Mouse (Mus musculus) hindbrain, embryonic 15.5 days (tissue): Measurements from ENCODE around the gene Tfb1m. TPM values are rescaled to one million over a fixed set of nuclear protein-coding genes. Genes with fewer than 3 reads are reported as not detected.

Source experiments
- ATAC-seq: fragments of 200-750 bp; cut with Nextera tagmentation; 2 replicates; pipeline ENCODE4 v1.8.0; 2017; ENCODE audit warnings: low read depth, moderate number of reproducible peaks, moderate TSS enrichment; ENCODE audit not compliant: low FRiP score
- H3K27ac ChIP-seq: fragments of 300-500 bp; sonication (generic); replicated peaks from 2 replicates; pipeline ENCODE4 v1.5.1; 2015; ENCODE audit warnings: mild to moderate bottlenecking, inconsistent platforms
- H3K27me3 ChIP-seq: fragments of 300-500 bp; sonication (generic); 2 replicates; pipeline ENCODE4 v1.6.1; 2015; ENCODE audit warnings: control low read depth, inconsistent platforms
- H3K36me3 ChIP-seq: fragments of 300-500 bp; sonication (generic); 2 replicates; pipeline ENCODE4 v1.6.1; 2015; ENCODE audit warnings: control low read depth, inconsistent platforms
- H3K4me1 ChIP-seq: fragments of 300-500 bp; sonication (generic); replicated peaks from 2 replicates; pipeline ENCODE4 v1.6.1; 2015; ENCODE audit warnings: control low read depth, inconsistent platforms
- H3K4me2 ChIP-seq: fragments of 300-500 bp; sonication (generic); 2 replicates; pipeline ENCODE4 v1.6.1; 2015; ENCODE audit warnings: moderate library complexity, mild to moderate bottlenecking, inconsistent platforms
- H3K4me3 ChIP-seq: fragments of 300-500 bp; sonication (generic); 2 replicates; pipeline ENCODE4 v1.5.1; 2015; ENCODE audit warnings: mild to moderate bottlenecking, inconsistent platforms
- H3K9ac ChIP-seq: fragments of 300-500 bp; sonication (generic); 2 replicates; pipeline ENCODE4 v1.6.1; 2015; ENCODE audit warnings: inconsistent platforms
- H3K9me3 ChIP-seq: fragments of 300-500 bp; sonication (generic); 2 replicates; pipeline ENCODE4 v1.6.1; 2016; ENCODE audit warnings: control low read depth, inconsistent platforms
- WGBS: fragments of 180-500 bp; shearing (Covaris S2); methylation state at CpG from one replicate; pipeline ENCODE4 v1.1.7; 2015; 5-methylcytosine and 5-hydroxymethylcytosine counted together
- polyA plus RNA-seq: library from polyadenylated mRNA; unstranded; fragments of >200 nt; fragmentation: Nextera tagmentation; extraction: Ambion mirVana; gene quantifications from 2 replicates; pipeline ENCODE4 v1.2.1, GENCODE M21; 2015

Tfb1m gene
- 13.8 and 14.6 TPM in 2 replicates for polyA plus RNA-seq

GRCm38 (mm10) chr17:3557331-3558311 is at the start of gene Tfb1m:
TSS of gene Tfb1m (minus strand) at chr17:3557781.
- no peaks in the 10 kb centered on the region for H3K9me3 ChIP-seq
- peaks cover 16% of the 10 kb centered on the region for H3K4me1 ChIP-seq
- H3K27ac ChIP-seq = peak within 1 kb of the TSS; percentile 93
- peak within 1 kb of the TSS; percentile 55 for H3K9ac ChIP-seq
- 1% methylated on average over 60 of the region's 60 CpGs for WGBS
- H3K36me3 ChIP-seq = no peaks in the 10 kb centered on the region
- peak within 1 kb of the TSS; percentile 73 for H3K4me2 ChIP-seq
- H3K27me3 ChIP-seq = no peaks in the 10 kb centered on the region
- peak within 1 kb of the TSS; percentile 70 for H3K4me3 ChIP-seq
- ATAC-seq = peak; percentile 100

GRCm38 (mm10) chr17:3602954-3603672 is 45.5 kb upstream of the Tfb1m start:
- Histone ChIP-seq H3K36me3 (no peaks in the 10 kb centered on the region), H3K27ac (no peak overlapping the region), H3K4me2 (no peak overlapping the region), H3K9me3 (no peaks in the 10 kb centered on the region), H3K27me3 (no peaks in the 10 kb centered on the region), H3K4me1 (no peaks in the 10 kb centered on the region; the same call in 1 of the 2 replicates), H3K4me3 (no peak overlapping the region), H3K9ac (no peak overlapping the region)
- no peak for ATAC-seq
- WGBS = 87% methylated on average over 6 of the region's 6 CpGs

GRCm38 (mm10) chr17:3598393-3598792 is 40.8 kb upstream of the Tfb1m start:
- Histone ChIP-seq H3K27ac (no peak overlapping the region), H3K4me1 (no peaks in the 10 kb centered on the region; the same call in 1 of the 2 replicates), H3K9ac (no peak overlapping the region), H3K4me3 (no peak overlapping the region), H3K36me3 (no peaks in the 10 kb centered on the region), H3K4me2 (no peak overlapping the region), H3K27me3 (no peaks in the 10 kb centered on the region), H3K9me3 (no peaks in the 10 kb centered on the region)
- 69% methylated on average over 1 of the region's 1 CpGs for WGBS
- no peak for ATAC-seq

- H3K4me3 ChIP-seq = no peak overlapping the region
- no peaks in the 10 kb centered on the region; the same call in 1 of the 2 replicates for H3K4me1 ChIP-seq
- H3K36me3 ChIP-seq = no peaks in the 10 kb centered on the region
- H3K9ac ChIP-seq = no peak overlapping the region
- no peak overlapping the region for H3K27ac ChIP-seq
- no peak overlapping the region for H3K4me2 ChIP-seq
- ATAC-seq = no peak
- H3K9me3 ChIP-seq = no peaks in the 10 kb centered on the region
- 68% methylated on average over 1 of the region's 1 CpGs for WGBS
- no peaks in the 10 kb centered on the region for H3K27me3 ChIP-seq
Measured at GRCm38 (mm10) chr17:3597866-3598265, 40.3 kb upstream of the Tfb1m start.

GRCm38 (mm10) chr17:3597130-3597529 is 39.5 kb upstream of the Tfb1m start:
- Histone ChIP-seq H3K4me2 (no peak overlapping the region), H3K9me3 (no peaks in the 10 kb centered on the region), H3K9ac (no peak overlapping the region), H3K4me3 (no peak overlapping the region), H3K36me3 (no peaks in the 10 kb centered on the region), H3K4me1 (no peaks in the 10 kb centered on the region; the same call in 1 of the 2 replicates), H3K27ac (no peak overlapping the region), H3K27me3 (no peaks in the 10 kb centered on the region)
- 68% methylated on average over 1 of the region's 1 CpGs for WGBS
- no peak for ATAC-seq

- H3K9me3 ChIP-seq = no peaks in the 10 kb centered on the region
- H3K27ac ChIP-seq = no peak overlapping the region
- no peak overlapping the region for H3K9ac ChIP-seq
- H3K4me1 ChIP-seq = 0 out of 2 replicates have a peak, but pooled peaks cover 6% of the 10 kb centered on the region
- no peaks in the 10 kb centered on the region for H3K27me3 ChIP-seq
- H3K4me3 ChIP-seq = no peak overlapping the region
- ATAC-seq = no peak
- H3K36me3 ChIP-seq = no peaks in the 10 kb centered on the region
- WGBS = 4% methylated on average over 12 of the region's 12 CpGs
- H3K4me2 ChIP-seq = peak overlapping the region; percentile 32
Measured at GRCm38 (mm10) chr17:3570876-3571275, 13.3 kb upstream of the Tfb1m start.

- WGBS = 64% methylated on average over 8 of the region's 8 CpGs
Measured at GRCm38 (mm10) chr17:3562405-3562804, 4.8 kb upstream of the Tfb1m start.

GRCm38 (mm10) chr17:3560534-3560933 is 3.0 kb upstream of the Tfb1m start:
- 73% methylated on average over 3 of the region's 3 CpGs for WGBS
- H3K4me1 ChIP-seq = peaks cover 16% of the 10 kb centered on the region
- no peak overlapping the region for H3K9ac ChIP-seq
- H3K9me3 ChIP-seq = no peaks in the 10 kb centered on the region
- H3K4me3 ChIP-seq = no peak overlapping the region
- H3K27ac ChIP-seq = no peak overlapping the region
- H3K36me3 ChIP-seq = no peaks in the 10 kb centered on the region
- no peaks in the 10 kb centered on the region for H3K27me3 ChIP-seq
- ATAC-seq = no peak
- H3K4me2 ChIP-seq = no peak overlapping the region

More at GRCm38 (mm10) chr17:3562405-3562804, 4.8 kb upstream of the Tfb1m start:
- Histone ChIP-seq H3K27me3 (no peaks in the 10 kb centered on the region), H3K27ac (no peak overlapping the region), H3K4me3 (no peak overlapping the region), H3K9ac (no peak overlapping the region), H3K36me3 (no peaks in the 10 kb centered on the region), H3K4me2 (no peak overlapping the region), H3K9me3 (no peaks in the 10 kb centered on the region), H3K4me1 (peaks cover 7% of the 10 kb centered on the region)
- no peak for ATAC-seq

GRCm38 (mm10) chr17:3558356-3558870 is 832 bp upstream of the Tfb1m start:
- WGBS = 61% methylated on average over 9 of the region's 9 CpGs
- Histone ChIP-seq H3K9ac (0 out of 2 replicates have a peak overlapping the region, but pooled peaks have one; percentile 28), H3K36me3 (no peaks in the 10 kb centered on the region), H3K4me1 (peaks cover 16% of the 10 kb centered on the region), H3K9me3 (no peaks in the 10 kb centered on the region), H3K4me2 (peak overlapping the region; percentile 73), H3K4me3 (peak overlapping the region; percentile 70), H3K27ac (peak overlapping the region; percentile 93), H3K27me3 (no peaks in the 10 kb centered on the region)
- no peak for ATAC-seq

GRCm38 (mm10) chr17:3556251-3556650 is 1.3 kb downstream of the Tfb1m start:
- 0 out of 2 replicates have a peak overlapping the region, but pooled peaks have one; percentile 70 for H3K4me3 ChIP-seq
- no peak overlapping the region for H3K4me2 ChIP-seq
- no peaks in the 10 kb centered on the region for H3K9me3 ChIP-seq
- H3K4me1 ChIP-seq = peaks cover 16% of the 10 kb centered on the region
- H3K27me3 ChIP-seq = no peaks in the 10 kb centered on the region
- WGBS = 75% methylated on average over 1 of the region's 1 CpGs
- no peak overlapping the region for H3K9ac ChIP-seq
- H3K27ac ChIP-seq = no peak overlapping the region
- no peak for ATAC-seq
- no peaks in the 10 kb centered on the region; the same call in 1 of the 2 replicates for H3K36me3 ChIP-seq

GRCm38 (mm10) chr17:3547725-3548124 is 9.9 kb downstream of the Tfb1m start:
- no peaks in the 10 kb centered on the region for H3K27me3 ChIP-seq
- no peak overlapping the region for H3K4me2 ChIP-seq
- H3K9me3 ChIP-seq = no peaks in the 10 kb centered on the region
- 60% methylated on average over 7 of the region's 7 CpGs for WGBS
- H3K9ac ChIP-seq = no peak overlapping the region
- no peaks in the 10 kb centered on the region for H3K4me1 ChIP-seq
- ATAC-seq = no peak
- no peaks in the 10 kb centered on the region; the same call in 1 of the 2 replicates for H3K36me3 ChIP-seq
- H3K27ac ChIP-seq = no peak overlapping the region
- no peak overlapping the region for H3K4me3 ChIP-seq
